Mouse (Mus musculus) forebrain, embryonic 14.5 days (tissue): Measurements from ENCODE around the gene Ubp1. TPM values are rescaled to one million over a fixed set of nuclear protein-coding genes. Genes with fewer than 3 reads are reported as not detected.
"Not testable (repeated sequence)": the region's sequence is repeated elsewhere in the genome, so short reads cannot be mapped to it uniquely, and the experiment has no call there.

Source experiments
- ATAC-seq: fragments of 200-750 bp; cut with Nextera tagmentation; 2 replicates; pipeline ENCODE4 v1.8.0; 2017; ENCODE audit warnings: mild to moderate bottlenecking, moderate library complexity
- DNase-seq: peaks from one replicate; pipeline ENCODE4 v3.0.0-alpha.2; 2015; ENCODE audit warnings: low spot score
- H3K27ac ChIP-seq: fragments of 300-500 bp; sonication (generic); 2 replicates; pipeline ENCODE4 v1.5.1; 2014; ENCODE audit warnings: low read depth, mild to moderate bottlenecking, control low read depth, low read length, moderate library complexity
- H3K27me3 ChIP-seq: fragments of 300-500 bp; sonication (generic); replicated peaks from 2 replicates; pipeline ENCODE4 v1.6.1; 2014; ENCODE audit warnings: low read length, control low read depth, mixed read lengths; ENCODE audit not compliant: control insufficient read depth, insufficient read depth
- H3K36me3 ChIP-seq: fragments of 300-500 bp; sonication (generic); 2 replicates; pipeline ENCODE4 v1.6.1; 2014; ENCODE audit warnings: low read length, control low read depth; ENCODE audit not compliant: control insufficient read depth, insufficient read depth
- H3K4me1 ChIP-seq: fragments of 300-500 bp; sonication (generic); 2 replicates; pipeline ENCODE4 v1.6.1; 2014; ENCODE audit warnings: antibody characterized with exemption, low read length, control low read depth; ENCODE audit not compliant: control insufficient read depth, insufficient read depth
- H3K4me2 ChIP-seq: fragments of 300-500 bp; sonication (generic); 2 replicates; pipeline ENCODE4 v1.6.1; 2014; ENCODE audit warnings: mild to moderate bottlenecking, control low read depth, low read length
- H3K4me3 ChIP-seq: fragments of 300-500 bp; sonication (generic); 2 replicates; pipeline ENCODE4 v1.5.1; 2014; ENCODE audit warnings: low read depth, low read length, control low read depth
- H3K9ac ChIP-seq: fragments of 300-500 bp; sonication (generic); 2 replicates; pipeline ENCODE4 v1.6.1; 2014; ENCODE audit warnings: mild to moderate bottlenecking, low read length, control low read depth, moderate library complexity
- H3K9me3 ChIP-seq: fragments of 300-500 bp; sonication (generic); replicated peaks from 2 replicates; pipeline ENCODE4 v1.6.1; 2016; ENCODE audit warnings: low read length, control low read depth, mixed read lengths; ENCODE audit not compliant: control insufficient read depth
- WGBS: fragments of 180-500 bp; shearing (Covaris S2); extraction: QIAGEN DNeasy Blood & Tissue Kit; methylation state at CpG from one replicate; pipeline ENCODE4 v1.1.7; 2014; 5-methylcytosine and 5-hydroxymethylcytosine counted together
- polyA plus RNA-seq: library from polyadenylated mRNA; unstranded; fragments of >200 nt; fragmentation: Nextera tagmentation; extraction: Ambion mirVana; gene quantifications from 2 replicates; pipeline ENCODE4 v1.2.1, GENCODE M21; 2014

Gene Ubp1
- 30.5 and 30.7 TPM in 2 replicates for polyA plus RNA-seq

GRCm38 (mm10) chr9:113930534-113931374, at the start of gene Ubp1:
Ubp1 (plus strand) TSS chr9:113930934.
- under 1% methylated on average over 34 of the region's 86 CpGs for WGBS
- H3K9ac ChIP-seq: peak within 1 kb of the TSS; percentile 93
- peak within 1 kb of the TSS; percentile 91 for H3K4me2 ChIP-seq
- no peaks in the 10 kb centered on the region for H3K36me3 ChIP-seq
- peaks cover 15% of the 10 kb centered on the region for H3K4me1 ChIP-seq
- DNase-seq (peak; percentile 99), ATAC-seq (peak; percentile 97)
- H3K27ac ChIP-seq: peak within 1 kb of the TSS; percentile 84
- H3K4me3 ChIP-seq: peak within 1 kb of the TSS; percentile 94
- H3K27me3 ChIP-seq: no peaks in the 10 kb centered on the region
- no peaks in the 10 kb centered on the region for H3K9me3 ChIP-seq

GRCm38 (mm10) chr9:113894903-113895302, 35.8 kb upstream of the Ubp1 start:
- ATAC-seq (no peak), DNase-seq (no peak)
- WGBS: 96% methylated on average over 3 of the region's 3 CpGs
- Histone ChIP-seq H3K27me3 (no peaks in the 10 kb centered on the region), H3K36me3 (peaks cover 79% of the 10 kb centered on the region), H3K27ac (no peak overlapping the region), H3K9me3 (no peaks in the 10 kb centered on the region), H3K4me2 (no peak overlapping the region), H3K9ac (no peak overlapping the region), H3K4me1 (no peaks in the 10 kb centered on the region), H3K4me3 (no peak overlapping the region)

GRCm38 (mm10) chr9:113903136-113903535, 27.6 kb upstream of the Ubp1 start:
- Histone ChIP-seq H3K4me1 (no peaks in the 10 kb centered on the region), H3K27ac (no peak overlapping the region), H3K4me2 (no peak overlapping the region), H3K27me3 (no peaks in the 10 kb centered on the region), H3K36me3 (peaks cover 76% of the 10 kb centered on the region), H3K9me3 (no peaks in the 10 kb centered on the region), H3K4me3 (no peak overlapping the region), H3K9ac (no peak overlapping the region)
- no peak for DNase-seq
- no peak for ATAC-seq
- WGBS: 85% methylated on average over 4 of the region's 4 CpGs

- H3K27ac ChIP-seq, DNase-seq, H3K4me2 ChIP-seq, H3K4me3 ChIP-seq, H3K4me1 ChIP-seq, H3K9me3 ChIP-seq, ATAC-seq, H3K27me3 ChIP-seq, H3K9ac ChIP-seq: not testable (repeated sequence)
- peaks cover 79% of the 10 kb centered on the region for H3K36me3 ChIP-seq
- WGBS: 97% methylated on average over 6 of the region's 6 CpGs
These were observed 26.4 kb upstream of the Ubp1 start for GRCm38 (mm10) chr9:113904315-113904714.

- ATAC-seq: no peak
These were observed 14.9 kb upstream of the Ubp1 start for GRCm38 (mm10) chr9:113915789-113916188.

GRCm38 (mm10) chr9:113922677-113923076, 8.1 kb upstream of the Ubp1 start:
- H3K9me3 ChIP-seq: no peaks in the 10 kb centered on the region
- peaks cover 56% of the 10 kb centered on the region for H3K36me3 ChIP-seq

More at GRCm38 (mm10) chr9:113915789-113916188, 14.9 kb upstream of the Ubp1 start:
- 97% methylated on average over 5 of the region's 5 CpGs for WGBS
- Histone ChIP-seq H3K4me2 (no peak overlapping the region), H3K27me3 (no peaks in the 10 kb centered on the region), H3K36me3 (peaks cover 78% of the 10 kb centered on the region), H3K9ac (no peak overlapping the region), H3K9me3 (no peaks in the 10 kb centered on the region), H3K4me1 (no peaks in the 10 kb centered on the region), H3K27ac (no peak overlapping the region), H3K4me3 (no peak overlapping the region)
- DNase-seq: no peak

GRCm38 (mm10) chr9:113924883-113925282, 5.9 kb upstream of the Ubp1 start:
- H3K4me2 ChIP-seq: no peak overlapping the region
- no peak overlapping the region for H3K4me3 ChIP-seq
- DNase-seq (no peak), ATAC-seq (no peak)
- H3K27me3 ChIP-seq: no peaks in the 10 kb centered on the region
- 85% methylated on average over 5 of the region's 5 CpGs for WGBS
- no peaks in the 10 kb centered on the region for H3K4me1 ChIP-seq
- H3K9ac ChIP-seq: no peak overlapping the region
- H3K27ac ChIP-seq: no peak overlapping the region
- H3K9me3 ChIP-seq: no peaks in the 10 kb centered on the region
- peaks cover 37% of the 10 kb centered on the region for H3K36me3 ChIP-seq

More at GRCm38 (mm10) chr9:113922677-113923076, 8.1 kb upstream of the Ubp1 start:
- no peak overlapping the region for H3K4me3 ChIP-seq
- no peak overlapping the region for H3K4me2 ChIP-seq
- H3K27ac ChIP-seq: no peak overlapping the region
- no peaks in the 10 kb centered on the region for H3K27me3 ChIP-seq
- 96% methylated on average over 5 of the region's 5 CpGs for WGBS
- no peak for ATAC-seq
- H3K4me1 ChIP-seq: no peaks in the 10 kb centered on the region
- no peak for DNase-seq
- no peak overlapping the region for H3K9ac ChIP-seq

GRCm38 (mm10) chr9:113928591-113928990, 2.1 kb upstream of the Ubp1 start:
- Histone ChIP-seq H3K36me3 (peaks cover 8% of the 10 kb centered on the region; the same call in 1 of the 2 replicates), H3K4me2 (no peak overlapping the region), H3K27ac (no peak overlapping the region), H3K4me1 (peaks cover 15% of the 10 kb centered on the region), H3K27me3 (no peaks in the 10 kb centered on the region), H3K9me3 (no peaks in the 10 kb centered on the region), H3K9ac (no peak overlapping the region), H3K4me3 (no peak overlapping the region)
- no peak for ATAC-seq
- DNase-seq: no peak
- WGBS: 87% methylated on average over 4 of the region's 4 CpGs

- Histone ChIP-seq H3K27ac (no peak overlapping the region), H3K9me3 (no peaks in the 10 kb centered on the region), H3K9ac (no peak overlapping the region), H3K36me3 (0 out of 2 replicates have a peak, but pooled peaks cover 5% of the 10 kb centered on the region), H3K4me2 (no peak overlapping the region; the same call in 1 of the 2 replicates), H3K4me1 (peaks cover 15% of the 10 kb centered on the region), H3K4me3 (no peak overlapping the region), H3K27me3 (no peaks in the 10 kb centered on the region)
- no peak for ATAC-seq
- DNase-seq: no peak
- WGBS: 78% methylated on average over 1 of the region's 1 CpGs
These were observed 1.1 kb upstream of the Ubp1 start for GRCm38 (mm10) chr9:113929676-113930075.
